Mouse (Mus musculus) induced T-regulatory cell, adult 2 months (primary cell): ENCODE data around the gene Tppp3.

Experiments
- DNase-seq: peaks from one replicate; pipeline ENCODE4 v3.0.0-alpha.2; 2012; ENCODE audit warnings: low read depth

The Tppp3 gene

GRCm38 (mm10) chr8:105484392-105484791, 13.1 kb upstream of the Tppp3 start:
- peak; percentile 29 for DNase-seq

- DNase-seq: no peak
Observed at GRCm38 (mm10) chr8:105484030-105484368, 12.7 kb upstream of the Tppp3 start.

GRCm38 (mm10) chr8:105483212-105484029, 12.1 kb upstream of the Tppp3 start:
- DNase-seq: no peak

- no peak for DNase-seq
Observed at GRCm38 (mm10) chr8:105482123-105482522, 10.8 kb upstream of the Tppp3 start.

GRCm38 (mm10) chr8:105481453-105481852, 10.1 kb upstream of the Tppp3 start:
- DNase-seq: peak; percentile 53

- no peak for DNase-seq
Observed at GRCm38 (mm10) chr8:105481013-105481412, 9.7 kb upstream of the Tppp3 start.

- no peak for DNase-seq
Observed at GRCm38 (mm10) chr8:105477792-105478191, 6.5 kb upstream of the Tppp3 start.

GRCm38 (mm10) chr8:105476628-105477413, 5.5 kb upstream of the Tppp3 start:
- DNase-seq: no peak

- DNase-seq: no peak
Observed at GRCm38 (mm10) chr8:105476161-105476560, 4.8 kb upstream of the Tppp3 start.

GRCm38 (mm10) chr8:105475742-105476141, 4.4 kb upstream of the Tppp3 start:
- DNase-seq: no peak

- no peak for DNase-seq
Observed at GRCm38 (mm10) chr8:105475254-105475653, 3.9 kb upstream of the Tppp3 start.

- DNase-seq: no peak
Observed at GRCm38 (mm10) chr8:105474680-105475079, 3.4 kb upstream of the Tppp3 start.

GRCm38 (mm10) chr8:105473816-105474606, 2.7 kb upstream of the Tppp3 start:
- DNase-seq: no peak

GRCm38 (mm10) chr8:105472983-105473382, 1.7 kb upstream of the Tppp3 start:
- no peak for DNase-seq

GRCm38 (mm10) chr8:105472414-105472932, 1.1 kb upstream of the Tppp3 start:
- no peak for DNase-seq

GRCm38 (mm10) chr8:105470681-105471313, 529 bp downstream of the Tppp3 start:
- DNase-seq: no peak

- no peak for DNase-seq
Observed at GRCm38 (mm10) chr8:105470262-105470661, 1.1 kb downstream of the Tppp3 start.

GRCm38 (mm10) chr8:105469816-105470215, 1.5 kb downstream of the Tppp3 start:
- no peak for DNase-seq

- DNase-seq: no peak
Observed at GRCm38 (mm10) chr8:105469041-105469695, 2.2 kb downstream of the Tppp3 start.

GRCm38 (mm10) chr8:105468002-105468720, 3.2 kb downstream of the Tppp3 start:
- DNase-seq: no peak
